Mouse (Mus musculus) brown adipose tissue, adult 24 weeks (tissue): ENCODE data around the gene Rtl4. TPM values are rescaled to one million over a fixed set of nuclear protein-coding genes. Genes with fewer than 3 reads are reported as not detected.

Experiments used
- polyA plus RNA-seq: library from polyadenylated mRNA; stranded (reverse); fragments of >200 nt; gene quantifications from 2 replicates; pipeline ENCODE4 v1.2.4, GENCODE M21; 2012; ENCODE audit not compliant: missing spikeins, insufficient read depth, insufficient read length

Gene Rtl4
- polyA plus RNA-seq, 1 experiment, result not detected

Other genes starting within 250 kb of the Rtl4 start
- not detected in 2 replicates for gene Trpc5os, start 232.3 kb upstream of the Rtl4 start, polyA plus RNA-seq
- not detected in 2 replicates for gene Trpc5, start 727 bp upstream of the Rtl4 start, polyA plus RNA-seq